Mouse (Mus musculus): ENCODE data around the gene Etv5. TPM values are rescaled to one million over a fixed set of nuclear protein-coding genes. Genes with fewer than 3 reads are reported as not detected.
"Not testable (repeated sequence)": the region's sequence is repeated elsewhere in the genome, so short reads cannot be mapped to it uniquely, and the experiment has no call there.

Etv5 gene
- polyA plus RNA-seq, 1 experiment from 2014 or later = 30.2 TPM

DNA sequence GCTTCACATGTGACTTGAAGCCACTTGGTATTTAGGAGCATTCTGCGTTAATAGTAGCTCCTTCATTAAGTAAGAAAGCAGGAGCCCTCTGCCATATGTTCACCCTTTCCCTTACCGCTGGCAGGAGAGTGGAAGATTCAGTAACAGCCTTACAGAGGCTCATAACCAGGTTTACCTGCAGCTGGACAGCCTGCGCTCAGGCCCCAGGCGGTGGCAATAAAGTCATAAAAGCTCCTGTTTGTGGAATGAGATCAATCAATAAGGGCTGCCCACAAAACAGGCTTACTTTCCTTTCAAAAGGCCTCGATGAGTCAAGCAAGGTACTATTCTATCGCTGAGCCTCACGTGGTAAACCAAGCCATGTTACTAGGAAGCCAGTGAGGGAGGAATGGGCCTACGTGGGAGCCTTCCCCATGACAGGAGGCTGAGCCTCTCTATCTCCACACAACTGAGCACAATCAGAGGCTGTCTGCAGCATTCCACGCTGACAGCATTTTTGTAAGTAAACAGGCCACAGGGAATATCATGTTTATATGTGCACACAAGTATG, 49.1 kb downstream of the Etv5 start:
- no peaks in the 10 kb centered on the region for H3K27me3 ChIP-seq
- H3K9me3 ChIP-seq = no peaks in the 10 kb centered on the region
- peaks cover 18% of the 10 kb centered on the region for H3K4me1 ChIP-seq
- 85% methylated on average over 9 of the region's 9 CpGs for WGBS
- H3K9ac ChIP-seq = no peak overlapping the region
- no peak for ATAC-seq (ENCODE audit: insufficient number of reproducible peaks, insufficient read depth, low FRiP score, low TSS enrichment, low read depth)
- peaks cover 22% of the 10 kb centered on the region; the same call in 1 of the 2 replicates for H3K36me3 ChIP-seq
- H3K4me2 ChIP-seq = no peak overlapping the region
- H3K4me3 ChIP-seq = no peak overlapping the region
- no peak overlapping the region; the same call in 1 of the 2 replicates for H3K27ac ChIP-seq

DNA sequence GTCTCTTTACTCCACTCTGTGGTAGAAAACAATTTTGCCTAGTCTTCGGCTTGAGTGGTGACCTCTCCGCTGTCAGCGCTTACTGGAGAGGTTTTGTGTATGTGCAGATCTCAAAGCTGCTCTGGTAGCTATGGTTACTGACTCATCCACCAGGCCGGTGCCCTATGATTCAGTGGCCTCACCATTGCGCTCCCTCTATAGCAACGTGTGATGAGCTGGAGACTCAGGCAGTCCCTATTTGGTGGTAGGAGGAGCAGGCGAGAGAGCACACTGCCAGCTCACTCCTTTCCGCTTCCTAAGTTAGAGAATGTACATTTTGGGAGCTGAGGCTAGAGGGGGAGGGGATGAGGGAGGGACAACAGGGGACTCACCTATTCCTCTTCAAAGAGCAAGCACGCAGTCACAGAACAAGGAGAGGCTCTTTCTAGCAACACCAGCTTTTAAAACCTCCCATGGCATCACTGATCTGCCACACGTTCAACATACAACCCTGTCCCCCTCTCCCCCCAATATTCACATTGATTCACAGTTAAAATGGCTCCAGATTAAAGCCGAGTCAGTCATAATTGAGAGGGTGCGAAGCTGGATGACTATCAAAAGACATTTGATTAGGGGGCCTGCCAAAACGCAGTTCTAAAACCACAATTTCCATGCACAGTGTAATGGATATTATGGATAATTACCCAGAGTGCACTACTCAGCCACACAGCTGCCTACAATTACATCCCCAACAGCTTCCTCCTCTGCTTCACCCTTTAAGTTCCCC, 50.2 kb downstream of the Etv5 start:
- H3K4me1 ChIP-seq = peaks cover 18% of the 10 kb centered on the region
- H3K36me3 ChIP-seq = peaks cover 23% of the 10 kb centered on the region; the same call in 1 of the 2 replicates
- no peaks in the 10 kb centered on the region for H3K27me3 ChIP-seq
- H3K9ac ChIP-seq = no peak overlapping the region
- no peak overlapping the region for H3K4me3 ChIP-seq
- peak overlapping the region; percentile 9; the same call in 1 of the 2 replicates for H3K4me2 ChIP-seq
- H3K27ac ChIP-seq = peak overlapping the region; percentile 39; the same call in 1 of the 2 replicates
- H3K9me3 ChIP-seq = no peaks in the 10 kb centered on the region
- ATAC-seq (ENCODE audit: insufficient number of reproducible peaks, insufficient read depth, low FRiP score, low TSS enrichment, low read depth) = peak; percentile 49; the same call in 1 of the 2 replicates
- 55% methylated on average over 13 of the region's 13 CpGs for WGBS

DNA sequence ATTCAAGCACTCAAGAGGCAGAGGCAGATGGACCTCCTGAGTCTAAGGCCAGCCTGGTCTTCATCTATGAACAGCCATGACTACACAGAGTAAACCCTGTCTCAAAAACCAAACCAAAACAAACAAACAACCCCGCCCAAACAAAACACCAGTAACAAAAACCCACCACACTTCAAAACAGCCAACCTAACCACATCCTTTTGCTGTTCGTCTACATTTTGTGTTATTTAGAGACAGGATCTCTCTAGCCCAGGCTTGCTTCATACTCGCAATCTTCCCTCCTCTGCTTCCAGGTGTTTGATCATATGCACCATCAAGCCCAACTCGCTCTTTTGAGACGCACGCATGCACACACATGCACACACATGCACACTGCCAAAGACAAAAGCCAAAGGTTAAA, 51.8 kb downstream of the Etv5 start:
- H3K27me3 ChIP-seq = no peaks in the 10 kb centered on the region
- peaks cover 18% of the 10 kb centered on the region for H3K4me1 ChIP-seq
- ATAC-seq (ENCODE audit: insufficient number of reproducible peaks, insufficient read depth, low FRiP score, low TSS enrichment, low read depth) = no peak
- H3K27ac ChIP-seq = no peak overlapping the region
- 88% methylated on average over 6 of the region's 6 CpGs for WGBS
- H3K9me3 ChIP-seq = no peaks in the 10 kb centered on the region
- no peak overlapping the region for H3K4me2 ChIP-seq
- no peak overlapping the region for H3K9ac ChIP-seq
- peaks cover 23% of the 10 kb centered on the region; the same call in 1 of the 2 replicates for H3K36me3 ChIP-seq
- no peak overlapping the region for H3K4me3 ChIP-seq

DNA sequence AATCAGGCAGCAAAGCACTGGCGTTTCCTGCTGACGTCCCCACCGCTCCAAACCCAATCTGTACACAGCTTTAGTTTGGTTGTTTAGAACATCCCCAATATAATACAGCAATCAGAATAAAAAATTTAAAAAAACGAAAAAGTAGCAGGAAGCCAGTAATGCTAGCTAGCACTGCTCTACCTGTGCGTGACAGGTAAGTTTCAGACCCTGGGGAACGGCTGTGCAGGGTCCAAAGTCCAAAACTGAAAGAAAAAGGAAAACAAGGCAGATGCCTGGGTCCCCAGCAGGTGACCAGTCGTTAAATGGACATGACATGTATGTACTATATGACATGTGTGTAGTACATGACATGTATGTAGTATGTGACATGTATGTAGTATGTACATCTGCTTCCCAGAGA, 57.5 kb downstream of the Etv5 start:
- not testable (repeated sequence) for H3K9me3 ChIP-seq; H3K4me1 ChIP-seq; H3K27ac ChIP-seq; H3K4me3 ChIP-seq; H3K9ac ChIP-seq; H3K27me3 ChIP-seq; H3K4me2 ChIP-seq; ATAC-seq (ENCODE audit: insufficient number of reproducible peaks, insufficient read depth, low FRiP score, low TSS enrichment, low read depth)
- 92% methylated on average over 7 of the region's 7 CpGs for WGBS
- peaks cover 14% of the 10 kb centered on the region; the same call in 1 of the 2 replicates for H3K36me3 ChIP-seq

DNA sequence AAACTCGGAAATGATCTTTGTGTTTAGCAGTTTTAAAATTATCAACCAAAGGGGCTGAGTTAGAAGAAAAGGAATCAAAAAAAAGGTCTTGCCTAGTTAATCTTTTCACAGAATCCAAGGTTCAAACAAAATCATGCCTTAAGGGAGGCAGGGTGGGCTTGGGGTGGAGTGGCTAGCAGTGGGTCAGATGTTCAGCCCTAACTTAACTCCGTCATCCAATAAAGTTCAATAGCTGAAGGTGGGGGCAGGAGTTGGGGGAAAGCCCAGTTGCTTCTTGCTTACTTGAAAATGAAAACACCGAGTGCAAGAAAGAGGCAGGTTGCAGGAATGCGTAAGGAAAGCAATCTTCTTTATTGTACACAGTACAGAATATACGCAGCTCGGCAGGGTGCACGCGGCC, 58.5 kb downstream of the Etv5 start:
- no peaks in the 10 kb centered on the region for H3K9me3 ChIP-seq
- WGBS = 91% methylated on average over 8 of the region's 8 CpGs
- no peak for ATAC-seq (ENCODE audit: insufficient number of reproducible peaks, insufficient read depth, low FRiP score, low TSS enrichment, low read depth)

DNA sequence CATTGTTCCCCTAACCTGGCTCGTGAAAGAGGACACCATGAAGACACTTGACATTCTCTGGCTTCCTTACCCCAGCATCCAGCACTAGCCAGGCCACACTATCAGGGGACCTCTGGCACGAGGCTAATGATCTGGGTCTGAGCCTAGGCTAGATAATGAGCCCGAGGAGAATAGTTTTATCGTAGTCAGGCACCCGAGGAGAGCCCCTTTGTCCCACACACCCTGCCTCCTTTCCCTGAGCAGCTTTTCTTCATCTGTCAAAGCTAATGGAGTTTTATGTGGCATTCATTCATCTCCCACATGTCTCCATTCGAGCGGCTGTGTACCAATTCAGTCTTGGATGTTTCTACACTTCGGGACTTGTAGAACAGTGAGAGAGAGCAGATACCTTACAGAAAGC, 59.5 kb downstream of the Etv5 start:
- H3K27ac ChIP-seq = no peak overlapping the region
- peaks cover 6% of the 10 kb centered on the region; the same call in 1 of the 2 replicates for H3K36me3 ChIP-seq
- H3K4me3 ChIP-seq = no peak overlapping the region
- H3K9me3 ChIP-seq = no peaks in the 10 kb centered on the region; the same call in 1 of the 2 replicates
- WGBS = 71% methylated on average over 8 of the region's 8 CpGs
- H3K4me2 ChIP-seq = no peak overlapping the region
- H3K27me3 ChIP-seq = no peaks in the 10 kb centered on the region
- no peak for ATAC-seq (ENCODE audit: insufficient number of reproducible peaks, insufficient read depth, low FRiP score, low TSS enrichment, low read depth)
- H3K4me1 ChIP-seq = no peaks in the 10 kb centered on the region
- no peak overlapping the region for H3K9ac ChIP-seq

More for the DNA sequence above, 58.5 kb downstream of the Etv5 start:
- Histone ChIP-seq H3K9ac (no peak overlapping the region), H3K4me3 (no peak overlapping the region), H3K4me2 (no peak overlapping the region), H3K4me1 (no peaks in the 10 kb centered on the region), H3K36me3 (peaks cover 9% of the 10 kb centered on the region; the same call in 1 of the 2 replicates), H3K27ac (no peak overlapping the region), H3K27me3 (no peaks in the 10 kb centered on the region)

DNA sequence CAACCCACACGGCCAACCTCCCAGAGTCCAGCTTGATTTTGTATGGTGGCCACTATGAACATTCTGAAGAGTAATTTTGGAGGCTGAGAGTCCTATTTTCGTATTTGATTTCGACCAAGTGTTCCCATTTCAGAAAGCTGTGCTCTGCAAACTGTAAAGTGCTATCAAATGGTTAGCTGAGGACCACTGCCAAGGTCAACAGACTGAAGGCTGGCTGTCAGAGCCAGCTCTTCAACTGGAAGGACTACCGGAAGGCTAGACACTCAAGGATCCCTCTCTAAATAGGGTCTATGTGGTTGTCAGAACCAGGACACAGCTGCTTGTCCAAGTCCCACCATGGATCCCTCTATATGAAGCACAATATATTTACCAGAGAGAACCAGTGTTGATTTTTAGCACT, 60.2 kb downstream of the Etv5 start:
- H3K27ac ChIP-seq = no peak overlapping the region
- no peaks in the 10 kb centered on the region; the same call in 1 of the 2 replicates for H3K9me3 ChIP-seq
- H3K36me3 ChIP-seq = 0 out of 2 replicates have a peak, but pooled peaks cover 5% of the 10 kb centered on the region
- no peak overlapping the region for H3K4me2 ChIP-seq
- no peak for ATAC-seq (ENCODE audit: insufficient number of reproducible peaks, insufficient read depth, low FRiP score, low TSS enrichment, low read depth)
- H3K4me1 ChIP-seq = no peaks in the 10 kb centered on the region
- WGBS = 95% methylated on average over 4 of the region's 4 CpGs
- no peaks in the 10 kb centered on the region for H3K27me3 ChIP-seq
- H3K4me3 ChIP-seq = no peak overlapping the region
- no peak overlapping the region for H3K9ac ChIP-seq

DNA sequence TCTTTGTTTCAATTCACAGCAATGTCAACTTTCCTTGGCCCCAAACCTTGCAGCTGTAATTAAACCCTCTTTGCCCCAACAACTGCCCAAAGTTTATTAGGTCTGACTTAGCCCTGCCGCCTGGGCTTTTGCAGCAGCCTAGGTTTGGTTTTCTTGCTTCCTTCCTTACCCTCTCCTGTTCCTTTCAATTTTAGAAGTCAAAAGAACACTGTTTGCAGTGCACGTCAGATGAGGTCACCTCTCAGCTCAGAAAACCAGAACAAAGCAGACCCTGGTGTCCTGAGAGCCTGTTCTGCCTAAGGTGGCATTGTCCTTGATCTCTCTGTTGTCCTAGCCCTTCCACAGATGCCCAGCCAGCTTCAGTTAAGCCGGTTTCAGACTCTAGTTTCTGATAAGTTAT, 61.8 kb downstream of the Etv5 start:
- Histone ChIP-seq H3K9me3 (no peaks in the 10 kb centered on the region; the same call in 1 of the 2 replicates), H3K27me3 (no peaks in the 10 kb centered on the region), H3K9ac (no peak overlapping the region), H3K4me1 (peaks cover 4% of the 10 kb centered on the region; the same call in 1 of the 2 replicates), H3K4me3 (no peak overlapping the region), H3K36me3 (no peaks in the 10 kb centered on the region), H3K4me2 (no peak overlapping the region), H3K27ac (no peak overlapping the region)
- 61% methylated on average over 3 of the region's 3 CpGs for WGBS
- ATAC-seq (ENCODE audit: insufficient number of reproducible peaks, insufficient read depth, low FRiP score, low TSS enrichment, low read depth) = no peak

DNA sequence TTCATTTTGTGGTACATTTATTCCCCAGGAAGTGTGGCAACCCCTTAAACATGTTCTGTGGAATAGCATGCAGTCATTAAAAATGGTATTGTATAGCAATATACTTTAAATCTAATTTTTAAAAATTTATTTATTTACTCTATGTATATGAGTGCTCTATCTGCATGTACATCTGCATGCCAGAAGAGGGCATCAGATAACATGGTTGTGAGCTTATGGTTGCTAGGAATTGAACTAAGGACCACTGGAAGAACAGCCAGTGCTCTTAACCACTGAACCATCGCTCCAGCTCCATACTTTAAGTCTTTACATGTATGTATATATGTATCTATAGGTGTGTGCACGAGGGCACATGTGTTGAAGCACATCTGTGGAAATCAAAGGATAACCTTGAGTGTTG, 64.6 kb downstream of the Etv5 start:
- ATAC-seq (ENCODE audit: insufficient number of reproducible peaks, insufficient read depth, low FRiP score, low TSS enrichment, low read depth) = no peak
- no peak overlapping the region for H3K4me3 ChIP-seq
- peaks cover 6% of the 10 kb centered on the region; the same call in 1 of the 2 replicates for H3K4me1 ChIP-seq
- no peaks in the 10 kb centered on the region for H3K36me3 ChIP-seq
- no peaks in the 10 kb centered on the region for H3K27me3 ChIP-seq
- WGBS = 87% methylated on average over 2 of the region's 2 CpGs
- no peak overlapping the region for H3K4me2 ChIP-seq
- no peaks in the 10 kb centered on the region; the same call in 1 of the 2 replicates for H3K9me3 ChIP-seq
- H3K27ac ChIP-seq = no peak overlapping the region
- no peak overlapping the region for H3K9ac ChIP-seq

DNA sequence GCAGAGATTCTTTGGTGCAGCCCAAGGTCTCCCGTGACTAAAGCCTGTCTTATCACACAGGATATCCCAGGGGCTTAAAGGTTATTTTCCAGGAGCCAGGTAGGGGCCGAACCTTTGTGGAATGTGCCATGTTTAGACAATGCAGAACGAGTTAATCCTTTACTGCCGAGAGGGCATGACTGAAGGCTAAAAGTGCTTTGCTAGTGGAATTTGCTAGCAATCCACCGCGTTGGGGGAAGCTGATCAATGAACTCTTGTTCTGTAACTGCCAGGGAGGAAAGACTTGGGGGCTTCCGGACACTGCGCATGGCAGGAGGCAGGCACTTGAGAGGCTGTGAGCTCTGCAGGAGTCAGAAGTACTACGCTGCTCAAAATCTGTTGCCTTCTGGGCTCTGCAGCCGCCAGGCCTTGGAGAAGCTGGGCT, 66.8 kb downstream of the Etv5 start:
- no peaks in the 10 kb centered on the region for H3K36me3 ChIP-seq
- WGBS = 5% methylated on average over 10 of the region's 10 CpGs
- H3K27me3 ChIP-seq = no peaks in the 10 kb centered on the region
- 0 out of 2 replicates have a peak overlapping the region, but pooled peaks have one; percentile 16 for H3K9ac ChIP-seq
- no peak overlapping the region for H3K27ac ChIP-seq
- no peak overlapping the region for H3K4me3 ChIP-seq
- ATAC-seq (ENCODE audit: insufficient number of reproducible peaks, insufficient read depth, low FRiP score, low TSS enrichment, low read depth) = no peak
- H3K4me1 ChIP-seq = peaks cover 6% of the 10 kb centered on the region; the same call in 1 of the 2 replicates
- H3K4me2 ChIP-seq = 0 out of 2 replicates have a peak overlapping the region, but pooled peaks have one; percentile 3
- no peaks in the 10 kb centered on the region; the same call in 1 of the 2 replicates for H3K9me3 ChIP-seq

DNA sequence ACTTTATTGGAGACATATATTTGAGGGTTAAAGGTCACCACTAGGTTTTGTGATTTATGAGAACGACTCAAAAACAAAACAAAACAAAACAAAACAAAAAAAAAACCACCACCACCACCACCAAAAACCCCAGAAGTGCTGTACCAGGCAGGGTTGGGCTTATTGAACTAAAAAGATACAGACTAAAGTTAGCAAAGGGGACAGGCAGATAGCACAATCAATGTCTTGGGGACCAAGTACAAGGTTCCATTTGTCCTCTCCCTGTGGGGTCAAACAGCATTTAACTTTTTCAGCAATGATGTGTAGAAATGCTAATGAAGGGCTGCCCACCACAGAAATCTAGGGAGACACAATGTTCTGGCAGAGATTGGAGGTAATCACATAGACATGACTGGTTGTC, 67.3 kb downstream of the Etv5 start:
- Histone ChIP-seq H3K9me3 (no peaks in the 10 kb centered on the region; the same call in 1 of the 2 replicates), H3K27ac (no peak overlapping the region), H3K4me2 (no peak overlapping the region), H3K9ac (no peak overlapping the region), H3K36me3 (no peaks in the 10 kb centered on the region), H3K27me3 (no peaks in the 10 kb centered on the region), H3K4me3 (no peak overlapping the region), H3K4me1 (peaks cover 6% of the 10 kb centered on the region; the same call in 1 of the 2 replicates)
- ATAC-seq (ENCODE audit: insufficient number of reproducible peaks, insufficient read depth, low FRiP score, low TSS enrichment, low read depth) = no peak
- WGBS = 54% methylated on average over 1 of the region's 1 CpGs
